Mouse (Mus musculus) brain, embryonic 14.5 days (tissue): ENCODE results near the gene Nup133.

Source experiments
- CTCF ChIP-seq: fragments of 200-500 bp; IDR thresholded peaks from 2 replicates; pipeline ENCODE4 v1.5.1; 2012; ENCODE audit warnings: inconsistent platforms, mild to moderate bottlenecking, moderate library complexity, borderline replicate concordance; ENCODE audit not compliant: insufficient read depth, insufficient read length; ENCODE audit errors: extremely low read depth
- POLR2A ChIP-seq: fragments of 200-500 bp; IDR thresholded peaks from 2 replicates; pipeline ENCODE4 v1.6.1; 2012; ENCODE audit warnings: mild to moderate bottlenecking, inconsistent platforms, borderline replicate concordance; ENCODE audit not compliant: poor library complexity, insufficient read depth, insufficient read length, severe bottlenecking; ENCODE audit errors: extremely low read depth

DNA sequence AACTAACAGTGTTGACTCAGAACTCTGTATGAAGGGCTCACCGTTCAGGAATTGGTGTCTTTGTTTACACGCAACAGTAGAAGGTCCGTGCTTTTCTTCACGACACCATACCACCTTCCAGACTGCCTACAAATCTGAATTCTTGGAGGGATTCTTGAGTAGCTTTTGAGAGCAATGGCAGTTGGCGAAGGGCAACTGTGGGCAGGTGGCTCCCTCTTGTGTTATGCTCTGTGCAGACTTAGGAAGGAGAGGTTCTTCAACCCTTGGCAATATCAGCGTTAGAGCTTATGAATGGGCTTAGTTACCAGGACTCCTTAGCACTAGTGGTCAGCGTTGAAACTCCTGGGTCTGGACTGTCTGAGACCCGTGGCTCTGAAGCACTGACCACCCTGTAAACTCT, 43.5 kb upstream of the Nup133 start:
- TF ChIP-seq CTCF (no peak), POLR2A (no peak)
